Mouse (Mus musculus) heart, adult 2 months (tissue): Measurements from ENCODE around the gene Htr1a.

Source experiments
- CTCF ChIP-seq: fragments of 200-600 bp; IDR thresholded peaks from 2 replicates; pipeline ENCODE4 v1.8.1; 2022; ENCODE audit warnings: antibody characterized with exemption, mild to moderate bottlenecking, moderate library complexity
- POLR2A ChIP-seq: fragments of 200-500 bp; IDR thresholded peaks from 2 replicates; pipeline ENCODE4 v1.6.1; 2011; ENCODE audit warnings: mild to moderate bottlenecking, low read depth, low read length, control low read depth; ENCODE audit not compliant: insufficient read depth

DNA sequence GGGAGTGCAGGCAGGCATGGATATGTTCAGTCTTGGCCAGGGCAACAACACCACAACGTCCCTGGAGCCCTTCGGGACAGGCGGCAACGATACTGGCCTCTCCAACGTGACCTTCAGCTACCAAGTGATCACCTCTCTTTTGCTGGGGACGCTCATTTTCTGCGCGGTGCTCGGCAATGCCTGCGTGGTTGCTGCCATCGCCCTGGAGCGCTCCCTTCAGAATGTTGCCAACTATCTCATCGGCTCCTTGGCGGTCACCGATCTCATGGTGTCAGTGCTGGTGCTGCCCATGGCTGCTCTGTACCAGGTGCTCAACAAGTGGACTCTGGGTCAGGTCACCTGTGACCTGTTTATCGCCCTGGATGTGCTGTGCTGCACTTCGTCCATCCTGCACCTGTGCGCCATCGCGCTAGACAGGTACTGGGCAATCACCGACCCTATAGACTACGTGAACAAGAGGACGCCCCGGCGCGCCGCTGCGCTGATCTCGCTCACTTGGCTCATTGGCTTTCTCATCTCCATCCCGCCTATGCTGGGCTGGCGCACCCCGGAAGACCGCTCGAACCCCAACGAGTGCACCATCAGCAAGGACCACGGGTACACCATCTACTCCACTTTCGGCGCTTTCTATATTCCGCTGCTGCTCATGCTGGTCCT, 927 bp downstream of the Htr1a start:
- TF ChIP-seq CTCF (no peak), POLR2A (no peak)
